Mouse (Mus musculus): Measurements from ENCODE around the gene Smap1. TPM values are rescaled to one million over a fixed set of nuclear protein-coding genes. Genes with fewer than 3 reads are reported as not detected.

Gene Smap1
- total RNA-seq, 1 experiment from 2014 or later = 49.6 TPM

DNA sequence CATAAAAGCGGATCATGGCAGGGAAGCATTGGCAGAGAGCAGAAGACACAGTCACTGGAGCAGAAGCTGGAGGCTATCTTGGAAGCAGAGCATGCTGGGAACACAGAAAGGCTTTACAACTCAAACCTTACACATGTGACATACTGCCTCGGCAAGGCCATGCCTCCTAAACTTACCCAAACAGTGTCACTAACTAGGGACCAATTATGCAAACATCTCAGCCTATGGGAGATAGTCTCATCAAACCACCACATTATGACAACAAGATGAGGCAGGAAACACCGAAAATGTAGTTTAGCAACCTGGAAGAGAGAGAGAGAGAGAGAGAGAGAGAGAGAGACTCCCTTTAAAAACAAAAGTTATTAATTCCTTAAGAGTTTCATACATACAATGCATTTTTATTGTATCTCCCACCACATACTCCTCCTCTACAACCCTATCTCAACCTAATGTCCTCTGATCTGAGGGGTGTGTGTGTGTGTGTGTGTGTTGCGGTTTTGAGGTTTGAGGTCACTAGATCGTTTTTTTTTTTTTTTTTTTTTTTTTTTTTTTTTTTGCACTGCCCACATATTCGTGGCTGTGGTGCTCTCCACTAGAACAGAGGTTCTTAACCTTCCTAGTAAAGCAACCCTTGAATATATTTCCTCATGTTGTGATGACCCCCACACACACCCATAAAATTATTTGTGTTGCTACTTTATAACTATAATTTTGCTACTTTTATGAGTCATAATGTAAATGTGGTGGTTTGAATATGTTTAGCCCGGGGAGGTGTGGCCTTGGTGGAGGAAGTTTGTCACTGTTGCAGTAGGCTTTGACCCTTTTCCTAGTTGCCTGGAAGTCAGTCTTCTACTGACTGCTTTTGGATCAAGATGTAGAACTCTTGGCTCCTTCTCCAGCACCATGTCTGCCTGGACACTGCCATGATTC, 1.9 kb upstream of the Smap1 start:
- ATAC-seq (replicated peaks; ENCODE audit: low read depth, poor library complexity, severe bottlenecking) = 0 out of 2 replicates have a peak, but pooled peaks have one; percentile 17

- no peak for ATAC-seq (replicated peaks; ENCODE audit: low read depth, poor library complexity, severe bottlenecking)
These were observed 390 bp upstream of the Smap1 start for GRCm38 (mm10) chr1:23922530-23922884.

DNA sequence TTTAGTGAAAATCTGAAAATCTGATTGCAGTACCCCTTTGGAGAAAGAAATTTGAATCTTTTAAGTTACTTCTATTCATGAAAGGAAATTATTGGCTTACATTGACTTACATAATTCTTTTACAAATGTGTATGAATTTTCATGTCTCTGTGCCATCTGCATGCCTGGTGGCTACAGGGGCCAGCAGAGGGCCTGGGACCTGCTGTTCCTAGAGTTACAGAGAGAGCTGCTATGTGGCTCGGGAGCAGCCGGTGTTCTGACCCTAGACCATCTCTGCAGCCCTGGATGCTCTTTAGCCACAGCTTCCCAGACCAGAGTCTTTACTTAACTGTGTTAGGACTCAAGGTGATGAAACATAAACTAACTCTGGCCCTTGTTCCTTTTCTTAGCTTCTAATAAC, 1.8 kb downstream of the Smap1 start:
- 0 out of 2 replicates have a peak, but pooled peaks have one; percentile 30 for ATAC-seq (replicated peaks; ENCODE audit: low read depth, poor library complexity, severe bottlenecking)

GRCm38 (mm10) chr1:23919086-23919485, 3.0 kb downstream of the Smap1 start:
- no peak for ATAC-seq (replicated peaks; ENCODE audit: low read depth, poor library complexity, severe bottlenecking)

- ATAC-seq (replicated peaks; ENCODE audit: low read depth, poor library complexity, severe bottlenecking) = peak; percentile 71
These were observed 6.6 kb downstream of the Smap1 start for GRCm38 (mm10) chr1:23915483-23915882.

DNA sequence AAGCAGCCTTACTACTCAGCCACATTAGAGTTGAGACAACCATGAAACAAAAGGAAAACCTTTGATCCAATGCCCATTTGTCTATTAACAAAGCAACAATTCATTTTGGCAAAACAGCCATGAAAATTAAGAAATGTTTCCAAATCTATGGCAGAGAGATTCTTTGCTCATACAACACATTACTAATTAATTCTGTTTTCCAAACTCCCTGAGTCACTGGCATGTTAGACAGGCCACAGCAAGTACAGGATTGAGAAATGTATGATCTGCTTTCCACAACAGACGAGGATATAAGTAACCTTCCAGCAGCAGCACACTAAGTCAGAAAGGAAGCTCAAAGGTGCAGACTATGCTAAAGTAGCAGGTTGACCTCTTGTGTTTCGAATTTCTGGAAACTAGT, 9.1 kb downstream of the Smap1 start:
- no peak for ATAC-seq (replicated peaks; ENCODE audit: low read depth, poor library complexity, severe bottlenecking)

DNA sequence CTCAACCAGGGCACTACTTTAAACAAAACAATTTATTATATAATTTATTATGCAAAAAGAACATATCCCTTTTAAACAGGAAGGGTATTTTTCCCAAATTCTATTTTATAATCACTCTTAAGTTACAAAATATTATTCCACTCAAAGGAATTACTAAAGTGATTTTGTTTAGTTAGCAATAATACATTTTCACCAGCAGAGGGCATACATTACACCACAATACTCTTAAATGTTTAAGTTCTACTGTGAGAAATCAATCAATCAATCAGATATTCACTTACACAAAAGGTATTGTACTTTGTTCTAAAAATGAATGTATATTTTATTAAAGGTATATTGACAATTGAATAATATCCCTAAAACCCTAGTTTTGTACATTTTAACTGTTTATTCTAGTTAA, 16.0 kb downstream of the Smap1 start:
- ATAC-seq (replicated peaks; ENCODE audit: low read depth, poor library complexity, severe bottlenecking) = no peak

DNA sequence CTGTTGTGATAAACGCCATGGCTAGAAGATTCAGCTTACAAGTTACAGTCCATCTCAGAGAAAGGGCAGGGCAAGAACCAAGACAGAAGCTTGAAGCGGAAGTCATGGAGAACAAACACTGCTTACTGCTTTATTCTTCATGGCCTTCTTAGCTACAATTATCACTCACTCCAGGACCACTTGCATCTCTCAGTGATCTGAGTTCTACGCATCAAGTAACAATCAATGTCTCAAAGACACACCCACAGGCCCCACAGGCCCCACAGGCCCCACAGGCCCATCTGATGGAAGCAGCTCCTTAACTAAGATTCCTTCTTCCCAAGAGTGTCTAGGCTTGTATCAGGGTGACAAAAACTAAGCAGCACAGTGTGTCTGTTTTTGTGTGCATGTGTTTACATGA, 18.8 kb downstream of the Smap1 start:
- ATAC-seq (replicated peaks; ENCODE audit: low read depth, poor library complexity, severe bottlenecking) = no peak

GRCm38 (mm10) chr1:23902736-23903135, 19.4 kb downstream of the Smap1 start:
- no peak for ATAC-seq (replicated peaks; ENCODE audit: low read depth, poor library complexity, severe bottlenecking)

GRCm38 (mm10) chr1:23899647-23900020, 22.5 kb downstream of the Smap1 start:
- peak; percentile 84 for ATAC-seq (replicated peaks; ENCODE audit: low read depth, poor library complexity, severe bottlenecking)

DNA sequence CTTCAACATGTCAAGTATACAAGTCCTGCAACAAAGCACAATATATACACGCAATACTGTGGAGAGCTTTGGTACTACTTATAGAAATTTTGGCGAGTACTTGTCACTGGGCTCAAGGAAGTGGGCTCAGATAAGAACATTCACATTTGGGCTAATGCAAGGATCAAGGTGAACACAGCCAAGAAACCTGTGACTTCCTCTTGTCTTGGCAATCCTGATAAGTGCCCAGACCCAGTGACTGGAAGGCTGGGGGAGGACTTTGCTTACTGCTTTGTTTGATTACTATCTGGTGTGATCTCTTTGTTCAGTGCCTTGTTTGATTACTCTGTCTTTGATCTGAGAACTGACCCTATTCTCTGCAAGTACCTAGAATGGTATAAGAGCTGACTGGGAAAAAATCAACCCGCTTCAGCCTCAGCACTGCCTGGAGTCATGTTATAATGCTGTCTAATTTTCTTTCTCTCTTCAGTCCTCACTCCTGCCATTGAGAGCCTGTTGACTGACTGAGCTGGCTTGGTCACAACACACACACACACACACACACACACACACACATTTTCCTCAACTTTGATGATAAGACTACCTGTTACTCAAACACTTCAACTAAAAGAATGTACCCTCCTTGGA, 23.0 kb downstream of the Smap1 start:
- ATAC-seq (replicated peaks; ENCODE audit: low read depth, poor library complexity, severe bottlenecking) = peak; percentile 43

GRCm38 (mm10) chr1:23892072-23892471, 30.0 kb downstream of the Smap1 start:
- ATAC-seq (replicated peaks; ENCODE audit: low read depth, poor library complexity, severe bottlenecking) = no peak

- no peak for ATAC-seq (replicated peaks; ENCODE audit: low read depth, poor library complexity, severe bottlenecking)
These were observed 37.2 kb downstream of the Smap1 start for GRCm38 (mm10) chr1:23884914-23885313.

GRCm38 (mm10) chr1:23884087-23884668, 37.9 kb downstream of the Smap1 start:
- no peak for ATAC-seq (replicated peaks; ENCODE audit: low read depth, poor library complexity, severe bottlenecking)

GRCm38 (mm10) chr1:23882681-23883080, 39.4 kb downstream of the Smap1 start:
- no peak for ATAC-seq (replicated peaks; ENCODE audit: low read depth, poor library complexity, severe bottlenecking)

DNA sequence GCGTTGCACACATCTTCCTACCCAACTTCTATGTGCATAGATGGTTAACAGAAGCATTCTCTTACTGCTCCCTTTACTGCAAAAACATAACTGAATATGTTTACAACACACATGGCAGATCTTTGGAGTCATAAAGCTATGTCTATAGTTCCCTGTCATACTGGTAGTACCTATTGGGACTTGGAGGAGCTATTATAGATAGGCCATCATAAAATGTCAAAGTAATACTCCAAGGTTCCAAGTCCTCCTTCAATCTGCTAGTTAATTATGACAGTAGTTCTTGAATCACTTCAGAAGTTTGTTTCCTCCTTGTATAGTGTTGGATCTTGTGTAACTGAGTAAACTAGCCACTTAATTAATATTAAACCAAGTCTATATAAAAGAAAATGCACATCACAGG, 49.9 kb downstream of the Smap1 start:
- ATAC-seq (replicated peaks; ENCODE audit: low read depth, poor library complexity, severe bottlenecking) = no peak

DNA sequence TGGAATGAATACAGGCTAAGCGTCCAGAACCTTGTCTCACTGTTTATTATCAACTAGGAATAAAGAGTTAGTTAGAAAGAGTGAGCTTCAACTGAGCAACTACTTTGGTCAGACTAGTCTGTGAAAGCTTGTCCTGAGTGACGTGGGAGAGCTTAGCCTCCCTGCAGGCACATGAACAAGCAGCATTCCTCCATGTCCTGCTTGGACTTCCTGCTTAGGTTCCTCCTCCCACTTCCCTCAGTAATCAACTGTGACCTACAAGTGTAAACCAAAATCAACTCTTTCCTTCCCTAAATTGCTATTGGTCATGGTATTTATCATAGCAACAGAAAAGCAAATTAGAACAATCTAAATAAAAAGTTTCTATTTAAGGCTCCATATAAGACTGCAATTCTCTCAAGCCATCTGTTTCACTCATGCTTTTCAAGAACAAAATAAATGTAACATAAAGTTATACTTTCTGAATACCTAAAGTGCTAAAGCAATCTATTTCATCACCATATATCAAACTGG, 54.7 kb downstream of the Smap1 start:
- ATAC-seq (replicated peaks; ENCODE audit: low read depth, poor library complexity, severe bottlenecking) = peak; percentile 58; the same call in 1 of the 2 replicates

DNA sequence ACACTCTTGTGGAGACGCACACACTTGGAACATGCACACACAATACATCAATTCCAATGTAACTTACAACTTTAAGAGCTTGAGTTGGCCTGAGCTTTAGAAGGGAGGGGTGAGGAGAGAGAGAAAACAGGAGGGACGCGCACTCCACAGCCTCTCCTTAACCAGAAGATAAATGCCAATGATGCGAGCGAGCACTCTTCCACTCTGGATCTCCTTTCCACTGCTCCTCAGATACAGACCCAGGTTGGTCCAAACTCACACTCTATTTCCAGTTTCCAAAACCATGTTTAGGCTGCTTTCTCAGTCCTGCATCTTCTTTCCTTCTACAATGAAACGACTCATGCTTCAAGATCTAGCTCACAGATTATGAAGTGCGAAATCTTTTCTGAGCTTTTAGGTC, 56.6 kb downstream of the Smap1 start:
- no peak for ATAC-seq (replicated peaks; ENCODE audit: low read depth, poor library complexity, severe bottlenecking)

DNA sequence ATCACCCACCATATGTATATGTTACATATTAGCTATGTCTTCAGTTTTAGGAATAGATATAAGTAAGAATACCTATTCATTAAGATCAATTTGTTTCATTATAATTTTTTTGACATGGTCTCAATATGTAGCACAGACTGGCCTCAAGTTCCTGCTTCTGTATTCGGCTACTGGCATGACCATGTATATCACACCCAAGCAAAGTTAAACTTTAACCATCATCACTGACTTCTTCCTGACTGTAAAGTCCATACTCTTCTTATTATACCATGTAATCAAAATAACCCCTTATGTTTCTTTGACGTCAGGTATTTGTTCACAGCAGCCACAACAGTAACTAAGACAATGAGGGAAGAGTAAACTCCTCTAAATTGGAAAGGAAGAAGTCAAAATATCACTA, 61.2 kb downstream of the Smap1 start:
- ATAC-seq (replicated peaks; ENCODE audit: low read depth, poor library complexity, severe bottlenecking) = no peak

DNA sequence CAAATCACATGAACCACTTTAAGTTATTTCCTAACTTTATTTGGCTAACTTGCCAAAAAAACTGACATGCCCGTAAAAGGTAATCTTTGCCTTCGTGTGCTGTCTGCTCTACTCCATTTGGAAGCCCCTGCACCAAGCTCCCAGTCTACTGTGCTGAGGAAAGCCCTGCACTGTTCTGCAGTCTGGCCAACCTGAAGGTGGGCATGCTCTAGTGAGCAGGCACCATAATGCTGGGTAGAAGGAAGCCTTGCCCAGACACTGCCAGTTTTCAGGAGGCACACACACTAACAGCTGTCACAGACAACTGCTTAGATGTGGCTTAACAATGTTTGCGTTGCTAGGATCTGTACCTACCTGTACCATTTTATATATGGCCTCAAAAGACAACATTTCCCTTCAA, 66.5 kb downstream of the Smap1 start:
- ATAC-seq (replicated peaks; ENCODE audit: low read depth, poor library complexity, severe bottlenecking) = no peak
